Mouse (Mus musculus): Measurements from ENCODE around the gene Hif1an. TPM values are rescaled to one million over a fixed set of nuclear protein-coding genes. Genes with fewer than 3 reads are reported as not detected.

Gene Hif1an
- polyA plus RNA-seq, 1 experiment = 19.2 TPM

DNA sequence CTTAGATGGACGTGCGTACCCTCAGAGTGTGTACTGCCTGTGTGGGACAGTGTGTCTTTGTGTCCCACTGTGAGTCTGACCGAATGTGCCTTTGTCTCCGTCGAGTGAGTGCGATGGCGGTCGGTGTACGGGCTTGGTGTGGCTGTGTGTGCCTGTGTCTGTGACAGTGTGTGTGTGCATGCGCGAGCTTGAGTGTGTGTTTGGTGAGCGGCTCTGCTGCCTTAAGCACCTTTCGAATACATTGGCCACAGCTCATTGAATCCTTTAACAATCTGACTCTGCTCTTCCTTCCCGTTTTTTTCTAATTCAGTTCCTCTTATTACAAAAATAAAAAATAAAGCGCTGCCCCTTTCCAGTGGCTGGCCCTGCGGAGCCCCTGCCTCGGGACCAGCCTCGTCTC lies 28.3 kb downstream of the Hif1an start:
- Histone ChIP-seq H3K4me1 (ENCODE audit: control insufficient read depth, insufficient read depth, low read length) (no peaks in the 10 kb centered on the region), H3K4me3 (ENCODE audit: control insufficient read depth, low read depth, low read length) (no peak overlapping the region), H3K27ac (ENCODE audit: control insufficient read depth, insufficient read depth, low read depth, low read length) (no peak overlapping the region), H3K36me3 (ENCODE audit: control insufficient read depth, insufficient read depth, low read length) (no peaks in the 10 kb centered on the region), H3K27me3 (ENCODE audit: control insufficient read depth, insufficient read depth, low read length) (no peaks in the 10 kb centered on the region)
- TF ChIP-seq POLR2A (IDR thresholded peaks at IDR 0.05; ENCODE audit: control insufficient read depth, low read depth, low read length) (no peak), CTCF (IDR thresholded peaks at IDR 0.05; ENCODE audit: control insufficient read depth, insufficient read depth, insufficient replicate concordance, low read depth, low read length) (no peak)

DNA sequence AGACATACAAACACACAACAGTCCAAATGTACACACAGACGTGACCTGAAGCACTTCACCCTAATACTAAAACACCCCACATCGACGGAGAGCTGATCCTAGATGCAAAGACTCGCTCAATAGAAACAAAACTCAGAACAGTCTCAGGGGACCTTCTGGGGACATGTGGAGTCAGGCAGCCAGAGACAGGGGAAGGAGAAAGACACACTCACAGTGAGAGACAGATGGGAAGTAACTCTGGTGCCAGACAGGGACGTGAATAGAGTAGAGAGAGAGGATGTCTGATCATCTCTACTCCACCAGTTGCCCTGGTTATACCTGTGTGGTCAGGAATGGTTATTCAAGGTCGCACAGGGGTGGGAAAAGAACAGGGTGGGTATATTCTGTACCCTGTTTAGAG lies 29.0 kb downstream of the Hif1an start:
- Histone ChIP-seq H3K4me3 (ENCODE audit: control insufficient read depth, low read depth, low read length) (no peak overlapping the region), H3K27me3 (ENCODE audit: control insufficient read depth, insufficient read depth, low read length) (no peaks in the 10 kb centered on the region), H3K36me3 (ENCODE audit: control insufficient read depth, insufficient read depth, low read length) (no peaks in the 10 kb centered on the region), H3K27ac (ENCODE audit: control insufficient read depth, insufficient read depth, low read depth, low read length) (no peak overlapping the region), H3K4me1 (ENCODE audit: control insufficient read depth, insufficient read depth, low read length) (no peaks in the 10 kb centered on the region)
- TF ChIP-seq CTCF (IDR thresholded peaks at IDR 0.05; ENCODE audit: control insufficient read depth, insufficient read depth, insufficient replicate concordance, low read depth, low read length) (no peak), POLR2A (IDR thresholded peaks at IDR 0.05; ENCODE audit: control insufficient read depth, low read depth, low read length) (no peak)

DNA sequence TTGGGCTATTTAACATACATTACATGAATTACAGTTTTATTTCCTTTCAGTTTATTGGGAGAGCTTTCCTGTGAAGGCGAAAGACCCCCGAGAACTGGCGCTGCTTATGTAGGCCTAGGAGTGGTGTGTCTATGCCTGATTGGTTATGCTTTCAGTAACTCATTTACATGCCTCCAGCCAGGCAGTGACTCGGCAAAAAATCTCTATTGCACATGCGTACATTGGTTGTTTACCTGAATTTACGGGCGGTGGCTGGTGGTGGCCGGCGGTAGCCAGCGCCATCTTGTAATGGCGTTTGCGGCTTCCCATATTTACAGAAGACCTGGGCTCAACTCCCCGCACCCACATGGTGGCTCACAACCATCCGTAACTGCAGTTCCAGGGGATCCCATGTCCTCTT lies 31.5 kb downstream of the Hif1an start:
- Histone ChIP-seq H3K4me1 (ENCODE audit: control insufficient read depth, insufficient read depth, low read length) (no peaks in the 10 kb centered on the region), H3K36me3 (ENCODE audit: control insufficient read depth, insufficient read depth, low read length) (no peaks in the 10 kb centered on the region), H3K4me3 (ENCODE audit: control insufficient read depth, low read depth, low read length) (no peak overlapping the region), H3K27ac (ENCODE audit: control insufficient read depth, insufficient read depth, low read depth, low read length) (no peak overlapping the region), H3K27me3 (ENCODE audit: control insufficient read depth, insufficient read depth, low read length) (no peaks in the 10 kb centered on the region)
- TF ChIP-seq CTCF (IDR thresholded peaks at IDR 0.05; ENCODE audit: control insufficient read depth, insufficient read depth, insufficient replicate concordance, low read depth, low read length) (no peak), POLR2A (IDR thresholded peaks at IDR 0.05; ENCODE audit: control insufficient read depth, low read depth, low read length) (no peak)

DNA sequence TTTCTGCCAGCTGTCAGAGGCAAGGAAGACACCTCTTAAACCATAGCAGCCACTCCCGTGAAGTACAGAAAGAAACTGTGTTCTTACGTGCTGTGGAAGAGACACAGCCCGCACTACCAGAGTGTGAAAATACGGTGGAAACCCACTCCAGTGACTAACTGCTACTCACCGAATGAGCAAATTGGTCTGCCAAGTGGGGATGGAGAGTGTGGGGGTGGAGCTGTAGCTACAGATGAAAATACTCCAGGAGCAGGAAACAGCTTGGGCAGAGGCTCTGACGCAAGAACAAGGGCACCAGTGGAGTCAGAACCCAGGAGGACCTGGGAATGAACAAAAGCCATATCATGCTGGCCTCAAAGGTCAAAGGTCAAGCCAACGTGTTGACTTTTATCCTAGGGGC lies 55.5 kb downstream of the Hif1an start:
- Histone ChIP-seq H3K36me3 (ENCODE audit: control insufficient read depth, insufficient read depth, low read length) (no peaks in the 10 kb centered on the region), H3K4me1 (ENCODE audit: control insufficient read depth, insufficient read depth, low read length) (peaks cover 4% of the 10 kb centered on the region), H3K27me3 (ENCODE audit: control insufficient read depth, insufficient read depth, low read length) (no peaks in the 10 kb centered on the region), H3K4me3 (ENCODE audit: control insufficient read depth, low read depth, low read length) (no peak overlapping the region), H3K27ac (ENCODE audit: control insufficient read depth, insufficient read depth, low read depth, low read length) (no peak overlapping the region)
- no peak for TF ChIP-seq POLR2A (IDR thresholded peaks at IDR 0.05; ENCODE audit: control insufficient read depth, low read depth, low read length)
- TF ChIP-seq CTCF (IDR thresholded peaks at IDR 0.05; ENCODE audit: control insufficient read depth, insufficient read depth, insufficient replicate concordance, low read depth, low read length) = no peak

Other genes with a start within 250 kb of the Hif1an start
- gene Scd4, start 229.8 kb upstream of the Hif1an start, polyA plus RNA-seq (2012; rRNA removed) = 0.22 and 0.37 TPM in 2 replicates
- 14.6 and 32.0 TPM in 2 replicates for gene Scd1, start 155.0 kb upstream of the Hif1an start, polyA plus RNA-seq (2012; rRNA removed)
- gene Wnt8b, start 69.4 kb upstream of the Hif1an start, polyA plus RNA-seq (2012; rRNA removed) = 0.30 and 0.58 TPM in 2 replicates
- 3.2 and 3.3 TPM in 2 replicates for gene Sec31b, start 17.0 kb upstream of the Hif1an start, polyA plus RNA-seq (2012; rRNA removed)
- gene Gm20538, start 10.0 kb upstream of the Hif1an start, polyA plus RNA-seq (2012; rRNA removed) = not detected in 2 replicates
- 614 and 616 TPM in 2 replicates for gene Ndufb8, start 7.4 kb upstream of the Hif1an start, polyA plus RNA-seq (2012; rRNA removed)
- 2.7 and 5.4 TPM in 2 replicates for gene Pax2, start 193.2 kb downstream of the Hif1an start, polyA plus RNA-seq (2012; rRNA removed)